Mouse (Mus musculus): ENCODE results near the gene Sgpl1.

- TF ChIP-seq CTCF (IDR thresholded peaks at IDR 0.05; ENCODE audit: insufficient read depth, low read depth, low read length) (no peak), POLR2A (IDR thresholded peaks at IDR 0.05; ENCODE audit: insufficient read depth, low read depth, low read length) (no peak)
Observed at GRCm38 (mm10) chr10:61080227-61080930, 67.1 kb downstream of the Sgpl1 start.
